Mouse (Mus musculus): Measurements from ENCODE around the gene Lin28a.
"Not testable (repeated sequence)": the region's sequence is repeated elsewhere in the genome, so short reads cannot be mapped to it uniquely, and the experiment has no call there.

Gene Lin28a

GRCm38 (mm10) chr4:134019210-134019609 is 569 bp upstream of the Lin28a start:
- peak; percentile 74 for DNase-seq (ENCODE audit: low read depth, low spot score)

- peak; percentile 37 for DNase-seq (ENCODE audit: low read depth, low spot score)
These were observed 433 bp downstream of the Lin28a start for GRCm38 (mm10) chr4:134018038-134018778.

- peak; percentile 62 for DNase-seq (ENCODE audit: low read depth, low spot score)
These were observed 1.3 kb downstream of the Lin28a start for GRCm38 (mm10) chr4:134017201-134017865.

- DNase-seq (ENCODE audit: low read depth, low spot score) = peak; percentile 70
These were observed 1.9 kb downstream of the Lin28a start for GRCm38 (mm10) chr4:134016767-134017166.

GRCm38 (mm10) chr4:134016208-134016607 is 2.4 kb downstream of the Lin28a start:
- no peak for DNase-seq (ENCODE audit: low read depth, low spot score)

DNA sequence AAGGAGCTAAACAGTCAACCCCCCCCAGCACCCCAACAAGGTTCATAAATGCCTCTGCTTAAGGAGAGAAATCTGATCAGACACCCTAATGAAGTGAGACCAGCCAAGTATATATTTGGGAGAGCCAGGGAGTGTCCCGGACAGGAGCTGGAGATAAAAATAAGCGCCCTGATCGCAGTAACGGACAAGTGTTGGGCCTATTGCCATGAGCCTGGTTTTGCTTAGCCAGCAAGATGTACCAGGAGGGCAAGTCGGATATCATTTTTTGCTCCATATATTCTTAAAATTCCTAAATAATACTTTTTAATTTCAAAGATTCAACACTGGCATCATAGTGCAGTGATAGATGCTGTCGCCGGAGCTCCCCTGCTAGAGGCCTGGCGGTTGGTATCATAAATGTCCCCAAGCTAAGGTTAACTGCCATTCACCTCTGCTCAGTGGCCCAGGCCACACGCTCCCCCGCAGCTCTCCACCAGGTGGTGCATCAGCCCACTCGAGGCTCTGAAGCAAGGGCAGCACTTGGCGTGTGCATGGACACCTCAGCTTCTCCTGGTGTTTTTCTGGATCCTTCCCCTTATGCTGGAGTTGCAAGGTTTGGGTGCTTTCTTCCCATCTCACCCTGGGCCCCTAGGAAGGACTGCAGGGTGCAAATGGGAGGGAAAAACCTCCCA is 5.6 kb downstream of the Lin28a start:
- peak; percentile 59 for DNase-seq (ENCODE audit: low read depth, low spot score)

DNA sequence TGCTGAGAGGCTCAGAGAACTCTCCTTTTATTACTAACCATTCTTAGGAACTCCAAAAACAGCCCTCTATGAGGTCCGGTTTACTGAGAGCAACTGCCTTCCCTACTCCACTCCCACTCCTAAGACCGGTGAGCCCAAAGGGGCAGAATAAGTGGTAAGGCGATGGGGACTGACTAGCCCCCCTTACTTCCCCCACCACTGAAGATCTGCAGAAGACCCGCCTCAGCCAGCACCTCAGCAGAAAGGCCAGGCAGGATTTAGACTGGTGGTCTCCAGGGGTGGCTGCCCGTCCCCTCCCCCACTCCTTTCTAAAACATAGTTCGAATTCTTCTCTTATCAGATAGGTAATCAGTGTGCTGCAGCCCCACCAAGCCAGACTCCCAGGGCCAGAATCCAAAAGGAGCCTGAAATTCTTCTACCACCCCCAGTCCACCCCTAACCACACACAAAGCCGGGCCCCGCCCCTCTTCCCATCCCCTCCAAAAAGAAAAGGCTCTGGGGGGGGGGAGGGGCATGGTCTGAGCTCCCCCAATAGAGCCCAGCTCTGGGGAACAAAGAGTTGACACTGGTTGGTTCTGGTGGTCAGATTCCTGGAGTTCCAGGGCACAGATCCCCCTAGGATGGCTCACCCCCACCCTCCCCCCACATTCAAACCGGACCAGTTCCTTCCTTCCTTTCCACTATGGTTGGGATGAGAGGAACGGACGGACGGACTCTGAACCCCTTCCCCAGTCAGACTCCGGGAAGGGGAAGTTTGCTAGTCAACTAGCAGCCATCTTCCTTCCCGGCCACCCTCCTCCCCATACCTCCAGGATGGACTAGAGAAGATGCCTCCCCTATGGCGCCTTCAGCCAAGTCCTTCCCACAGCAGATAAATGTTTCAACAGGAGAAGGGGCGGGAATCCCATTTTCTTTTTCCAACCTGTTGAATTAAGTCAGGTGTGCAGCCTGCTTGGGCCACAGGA is 6.9 kb downstream of the Lin28a start:
- DNase-seq (ENCODE audit: low read depth, low spot score) = peak; percentile 51

GRCm38 (mm10) chr4:134009709-134010108 is 8.9 kb downstream of the Lin28a start:
- no peak for DNase-seq (ENCODE audit: low read depth, low spot score)

DNA sequence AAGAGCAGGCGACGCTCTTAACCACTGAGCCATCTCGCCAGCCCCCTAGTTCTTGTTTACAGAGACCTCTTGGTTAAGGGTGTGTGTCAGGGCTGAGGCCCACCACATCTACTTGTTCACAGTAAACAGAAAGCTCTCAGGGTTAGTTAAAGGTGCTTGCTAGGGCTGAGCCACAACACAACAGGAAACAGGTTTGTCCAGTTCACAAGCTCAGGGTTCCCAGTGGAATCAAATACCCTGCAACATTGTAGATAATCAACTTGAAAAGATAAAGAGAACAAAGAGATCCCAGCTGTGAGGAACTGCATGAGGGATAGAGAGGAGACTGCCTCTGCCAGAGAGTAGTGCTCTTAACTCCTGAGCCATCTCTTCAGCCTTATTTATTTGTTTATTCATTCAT is 11.8 kb downstream of the Lin28a start:
- no peak for DNase-seq (ENCODE audit: low read depth, low spot score)

DNA sequence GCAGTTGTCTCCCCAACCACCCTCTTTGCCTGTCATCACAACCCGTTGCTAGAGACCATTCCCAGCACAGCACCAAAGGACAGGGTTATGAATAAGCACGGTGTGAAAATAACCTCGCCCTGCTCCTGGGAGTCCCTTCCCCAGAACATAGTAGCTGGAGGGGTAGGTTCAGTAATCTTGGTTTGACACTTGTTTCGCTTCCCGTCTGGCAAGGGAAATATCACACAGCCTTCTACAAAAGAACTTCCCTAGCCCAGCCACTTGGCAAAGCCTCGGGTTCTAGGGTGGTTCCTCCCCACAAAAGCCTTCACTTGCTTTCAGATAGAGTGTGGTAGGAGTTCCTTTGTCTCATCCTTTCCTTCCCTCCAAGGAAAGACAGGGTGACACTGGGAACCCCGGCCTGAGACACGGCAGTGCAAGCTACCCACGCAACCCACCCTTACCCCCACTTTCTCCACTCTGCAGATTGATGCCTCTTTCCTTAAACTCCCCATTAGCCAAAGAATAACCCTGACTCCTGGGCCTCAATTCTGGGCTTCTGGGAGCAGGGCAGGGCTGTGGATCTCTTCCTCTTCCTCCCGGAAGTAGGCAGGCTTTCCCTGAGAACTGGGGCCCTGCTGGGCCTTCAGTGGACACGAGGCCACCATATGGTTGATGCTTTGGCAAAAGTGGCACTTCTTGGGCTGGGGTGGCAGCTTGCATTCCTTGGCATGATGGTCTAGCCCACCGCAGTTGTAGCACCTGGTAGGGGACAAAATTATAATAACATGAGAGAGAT is 12.9 kb downstream of the Lin28a start:
- no peak for DNase-seq (ENCODE audit: low read depth, low spot score)

- no peak for DNase-seq (ENCODE audit: low read depth, low spot score)
These were observed 15.7 kb downstream of the Lin28a start for GRCm38 (mm10) chr4:134002903-134003302.

- no peak for DNase-seq (ENCODE audit: low read depth, low spot score)
These were observed 16.4 kb downstream of the Lin28a start for GRCm38 (mm10) chr4:134002246-134002645.

GRCm38 (mm10) chr4:134001710-134002109 is 16.9 kb downstream of the Lin28a start:
- DNase-seq (ENCODE audit: low read depth, low spot score) = peak; percentile 27

- DNase-seq (ENCODE audit: low read depth, low spot score) = peak; percentile 99
These were observed 17.9 kb downstream of the Lin28a start, which contains the start of gene Dhdds for GRCm38 (mm10) chr4:134000466-134001438. Dhdds (minus strand) TSS chr4:134000918.

DNA sequence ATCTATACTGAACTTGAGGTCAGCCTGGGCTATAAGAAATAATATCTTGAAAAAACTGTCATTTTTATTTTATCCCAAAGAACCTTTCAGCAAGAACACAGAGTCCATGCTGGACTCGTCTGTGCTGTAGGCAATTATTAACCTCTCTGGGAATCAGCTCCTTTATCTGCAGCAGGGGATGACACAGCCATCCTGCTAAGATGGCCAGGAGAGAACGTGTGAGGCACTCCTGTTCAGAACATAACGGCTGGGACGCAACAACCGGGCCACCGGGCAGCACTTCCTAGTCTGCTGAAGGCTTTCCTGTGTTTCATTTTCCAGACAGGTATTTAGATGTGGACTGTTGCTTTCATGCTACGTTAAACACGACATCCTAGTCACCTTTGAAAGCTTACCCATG is 23.9 kb downstream of the Lin28a start:
- DNase-seq (ENCODE audit: low read depth, low spot score) = no peak

- no peak for DNase-seq (ENCODE audit: low read depth, low spot score)
These were observed 27.5 kb downstream of the Lin28a start for GRCm38 (mm10) chr4:133991087-133991660.

GRCm38 (mm10) chr4:133990035-133990434 is 28.6 kb downstream of the Lin28a start:
- no peak for DNase-seq (ENCODE audit: low read depth, low spot score)

GRCm38 (mm10) chr4:133988289-133988688 is 30.4 kb downstream of the Lin28a start:
- not testable (repeated sequence) for DNase-seq (ENCODE audit: low read depth, low spot score)

DNA sequence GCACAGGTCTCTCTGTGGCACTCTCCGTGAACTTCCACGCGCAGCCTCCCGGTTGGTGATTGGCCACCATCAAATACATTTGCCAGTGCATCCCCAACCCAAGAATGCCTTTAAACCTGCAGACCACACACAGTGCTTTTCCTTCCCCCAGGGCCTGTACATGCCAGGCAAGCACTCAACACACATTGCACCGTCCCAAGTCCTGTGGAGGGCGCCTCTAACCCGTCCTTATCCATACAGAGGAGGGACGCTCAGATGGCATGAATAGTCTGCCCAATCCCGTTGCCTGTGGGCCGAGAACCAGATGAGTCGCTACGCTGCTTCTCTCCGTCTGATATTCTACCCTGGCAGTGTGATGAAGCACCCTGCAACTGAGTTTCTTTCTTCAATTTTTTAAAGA is 35.7 kb downstream of the Lin28a start:
- no peak for DNase-seq (ENCODE audit: low read depth, low spot score)
